ENCODE assay signal across 26 mouse cellular contexts in genomic region chr1:175707599-175707998, GRCm38 (mm10). TPM values are rescaled to one million over a fixed set of nuclear protein-coding genes. Genes with fewer than 3 reads are reported as not detected.
"Had no signal": no experiment of that assay in that cellular context is flagged by ENCODE, and none has a peak within 500 bp of the region (broad histone marks: within the 10 kb centered on the region; RNA-seq: fewer than 3 reads in every experiment).

No protein-coding gene starts in this region.

- H3K27me3 ChIP-seq: heart, embryonic 12.5 days; hindbrain, embryonic 12.5 days; intestine, embryonic 15.5 days; limb, embryonic 12.5 days; liver, embryonic 13.5 days had no signal

- H3K4me3 ChIP-seq: heart, embryonic 10.5 days; heart, embryonic 12.5 days; hindbrain, embryonic 10.5 days; hindbrain, embryonic 12.5 days; intestine, embryonic 15.5 days; layer of hippocampus, adult 2 months; left cerebral cortex, adult 2 months; limb, embryonic 10.5 days; limb, embryonic 12.5 days; liver, embryonic 13.5 days had no signal

- H3K9ac ChIP-seq: forebrain, postnatal 0 days; heart, embryonic 12.5 days; hindbrain, embryonic 12.5 days; hindbrain, embryonic 14.5 days; intestine, embryonic 15.5 days; limb, embryonic 12.5 days; liver, embryonic 13.5 days had no signal

- DNase-seq: forebrain, postnatal 0 days; gastrocnemius, postnatal 14 days; gastrocnemius, postnatal 36 days; heart, postnatal 10 days; kidney, adult 18-20 months; kidney, postnatal 25 days; kidney, postnatal 4 days; liver; liver, embryonic 13.5 days had no signal

- H3K4me1 ChIP-seq: heart, embryonic 10.5 days; heart, embryonic 12.5 days; hindbrain, embryonic 10.5 days; hindbrain, embryonic 12.5 days; intestine, embryonic 15.5 days; limb, embryonic 10.5 days; limb, embryonic 12.5 days; liver, embryonic 13.5 days had no signal

- ATAC-seq: forebrain, postnatal 0 days; hindbrain, embryonic 16.5 days; inflammation-experienced regulatory T-cells, adult 6 months; intestine, embryonic 15.5 days had no signal

- H3K36me3 ChIP-seq: heart, embryonic 10.5 days; heart, embryonic 12.5 days; hindbrain, embryonic 10.5 days; hindbrain, embryonic 12.5 days; intestine, embryonic 15.5 days; limb, embryonic 10.5 days; limb, embryonic 12.5 days; liver, embryonic 13.5 days had no signal

- H3K27ac ChIP-seq: heart, embryonic 10.5 days; hindbrain, embryonic 10.5 days; hindbrain, embryonic 12.5 days; hindbrain, embryonic 14.5 days; intestine, embryonic 15.5 days; layer of hippocampus, adult 2 months; left cerebral cortex, adult 2 months; limb, embryonic 10.5 days; limb, embryonic 12.5 days; liver, embryonic 13.5 days had no signal

- H3K4me2 ChIP-seq: heart, embryonic 12.5 days; hindbrain, embryonic 12.5 days; hindbrain, embryonic 14.5 days; intestine, embryonic 15.5 days; limb, embryonic 12.5 days; liver, embryonic 11.5 days; liver, embryonic 13.5 days had no signal

- H3K9me3 ChIP-seq: heart, embryonic 10.5 days; heart, embryonic 12.5 days; hindbrain, embryonic 10.5 days; hindbrain, embryonic 12.5 days; intestine, embryonic 15.5 days; limb, embryonic 10.5 days; limb, embryonic 12.5 days; liver, embryonic 13.5 days had no signal

RNA-seq across cellular contexts. Expression of gene Wdr64, which starts 9.2 kb away (rescaled TPM):
- polyA plus RNA-seq: forebrain, postnatal 0 days; heart, embryonic 10.5 days; heart, embryonic 12.5 days; heart, embryonic 14.5 days; heart, embryonic 16.5 days; hindbrain, embryonic 10.5 days; hindbrain, embryonic 12.5 days; hindbrain, embryonic 14.5 days; hindbrain, embryonic 16.5 days; inflammation-experienced regulatory T-cells, adult 6 months; intestine, embryonic 15.5 days; kidney, embryonic 14.5 days; limb, embryonic 10.5 days; limb, embryonic 12.5 days; limb, embryonic 14.5 days; liver, embryonic 11.5 days; liver, embryonic 13.5 days had no signal

RNA-seq across cellular contexts. Expression of gene Opn3, which starts 15.0 kb away (rescaled TPM):
- polyA plus RNA-seq: inflammation-experienced regulatory T-cells, adult 6 months had no signal
